Mouse (Mus musculus): ENCODE results near the gene March9. TPM values are rescaled to one million over a fixed set of nuclear protein-coding genes. Genes with fewer than 3 reads are reported as not detected.
A peak's percentile ranks its signal among the peaks of the same experiment; 100 is the strongest.

Gene March9
- polyA plus RNA-seq, 1 experiment from 2014 or later, result 1.2 TPM

GRCm38 (mm10) chr10:127056490-127056889, 3.5 kb downstream of the March9 start:
- H3K4me2 ChIP-seq (replicated peaks; ENCODE audit: low read depth, low read length), result no peak overlapping the region
- 79% methylated on average over 20 of the region's 20 CpGs for WGBS
- H3K9ac ChIP-seq (replicated peaks; ENCODE audit: low read length), result no peak overlapping the region
- H3K27me3 ChIP-seq (ENCODE audit: insufficient read depth, low read length), result peaks cover 13% of the 10 kb centered on the region
- peaks cover 15% of the 10 kb centered on the region for H3K4me1 ChIP-seq (ENCODE audit: insufficient read depth, low read length)
- no peak for ATAC-seq (ENCODE audit: low FRiP score, low TSS enrichment)
- H3K9me3 ChIP-seq (ENCODE audit: low read length), result no peaks in the 10 kb centered on the region
- no peak overlapping the region for H3K4me3 ChIP-seq (ENCODE audit: low read length)
- H3K36me3 ChIP-seq (ENCODE audit: insufficient read depth, low read length), result peaks cover 21% of the 10 kb centered on the region
- H3K27ac ChIP-seq (ENCODE audit: low read length), result no peak overlapping the region

- 86% methylated on average over 8 of the region's 8 CpGs for WGBS
- H3K27ac ChIP-seq (ENCODE audit: low read length), result no peak overlapping the region
- no peak overlapping the region for H3K9ac ChIP-seq (replicated peaks; ENCODE audit: low read length)
- no peaks in the 10 kb centered on the region for H3K9me3 ChIP-seq (ENCODE audit: low read length)
- peaks cover 12% of the 10 kb centered on the region for H3K4me1 ChIP-seq (ENCODE audit: insufficient read depth, low read length)
- peaks cover 19% of the 10 kb centered on the region for H3K27me3 ChIP-seq (ENCODE audit: insufficient read depth, low read length)
- peaks cover 21% of the 10 kb centered on the region for H3K36me3 ChIP-seq (ENCODE audit: insufficient read depth, low read length)
- no peak overlapping the region for H3K4me3 ChIP-seq (ENCODE audit: low read length)
- H3K4me2 ChIP-seq (replicated peaks; ENCODE audit: low read depth, low read length), result no peak overlapping the region
- ATAC-seq (ENCODE audit: low FRiP score, low TSS enrichment), result no peak
Observed at GRCm38 (mm10) chr10:127055406-127055805, 4.6 kb downstream of the March9 start.

GRCm38 (mm10) chr10:127054646-127055045, 5.3 kb downstream of the March9 start:
- WGBS, result 66% methylated on average over 4 of the region's 4 CpGs

GRCm38 (mm10) chr10:127050119-127050474, 9.9 kb downstream of the March9 start:
- H3K4me3 ChIP-seq (ENCODE audit: low read length), result no peak overlapping the region
- H3K4me1 ChIP-seq (ENCODE audit: insufficient read depth, low read length), result peaks cover 14% of the 10 kb centered on the region
- WGBS, result 20% methylated on average over 10 of the region's 10 CpGs
- no peak; the same call in 1 of the 2 replicates for ATAC-seq (ENCODE audit: low FRiP score, low TSS enrichment)
- peaks cover 6% of the 10 kb centered on the region; the same call in 1 of the 2 replicates for H3K36me3 ChIP-seq (ENCODE audit: insufficient read depth, low read length)
- H3K9me3 ChIP-seq (ENCODE audit: low read length), result no peaks in the 10 kb centered on the region
- H3K27me3 ChIP-seq (ENCODE audit: insufficient read depth, low read length), result peaks cover 47% of the 10 kb centered on the region
- no peak overlapping the region for H3K4me2 ChIP-seq (replicated peaks; ENCODE audit: low read depth, low read length)
- H3K27ac ChIP-seq (ENCODE audit: low read length), result no peak overlapping the region
- no peak overlapping the region for H3K9ac ChIP-seq (replicated peaks; ENCODE audit: low read length)

More at GRCm38 (mm10) chr10:127054646-127055045, 5.3 kb downstream of the March9 start:
- Histone ChIP-seq H3K4me1 (ENCODE audit: insufficient read depth, low read length) (peaks cover 11% of the 10 kb centered on the region), H3K36me3 (ENCODE audit: insufficient read depth, low read length) (peaks cover 21% of the 10 kb centered on the region), H3K4me2 (replicated peaks; ENCODE audit: low read depth, low read length) (no peak overlapping the region), H3K27me3 (ENCODE audit: insufficient read depth, low read length) (peaks cover 25% of the 10 kb centered on the region), H3K4me3 (ENCODE audit: low read length) (no peak overlapping the region), H3K9ac (replicated peaks; ENCODE audit: low read length) (no peak overlapping the region), H3K27ac (ENCODE audit: low read length) (no peak overlapping the region), H3K9me3 (ENCODE audit: low read length) (no peaks in the 10 kb centered on the region)
- ATAC-seq (ENCODE audit: low FRiP score, low TSS enrichment), result no peak

GRCm38 (mm10) chr10:127049395-127050118, 10.4 kb downstream of the March9 start:
- WGBS, result 2% methylated on average over 29 of the region's 29 CpGs
- Histone ChIP-seq H3K27ac (ENCODE audit: low read length) (no peak overlapping the region), H3K9me3 (ENCODE audit: low read length) (no peaks in the 10 kb centered on the region), H3K4me2 (replicated peaks; ENCODE audit: low read depth, low read length) (peak overlapping the region; percentile 41), H3K9ac (replicated peaks; ENCODE audit: low read length) (no peak overlapping the region), H3K4me3 (ENCODE audit: low read length) (peak overlapping the region; percentile 24), H3K27me3 (ENCODE audit: insufficient read depth, low read length) (peaks cover 47% of the 10 kb centered on the region), H3K4me1 (ENCODE audit: insufficient read depth, low read length) (peaks cover 14% of the 10 kb centered on the region), H3K36me3 (ENCODE audit: insufficient read depth, low read length) (peaks cover 12% of the 10 kb centered on the region)
- peak; percentile 21; the same call in 1 of the 2 replicates for ATAC-seq (ENCODE audit: low FRiP score, low TSS enrichment)

DNA sequence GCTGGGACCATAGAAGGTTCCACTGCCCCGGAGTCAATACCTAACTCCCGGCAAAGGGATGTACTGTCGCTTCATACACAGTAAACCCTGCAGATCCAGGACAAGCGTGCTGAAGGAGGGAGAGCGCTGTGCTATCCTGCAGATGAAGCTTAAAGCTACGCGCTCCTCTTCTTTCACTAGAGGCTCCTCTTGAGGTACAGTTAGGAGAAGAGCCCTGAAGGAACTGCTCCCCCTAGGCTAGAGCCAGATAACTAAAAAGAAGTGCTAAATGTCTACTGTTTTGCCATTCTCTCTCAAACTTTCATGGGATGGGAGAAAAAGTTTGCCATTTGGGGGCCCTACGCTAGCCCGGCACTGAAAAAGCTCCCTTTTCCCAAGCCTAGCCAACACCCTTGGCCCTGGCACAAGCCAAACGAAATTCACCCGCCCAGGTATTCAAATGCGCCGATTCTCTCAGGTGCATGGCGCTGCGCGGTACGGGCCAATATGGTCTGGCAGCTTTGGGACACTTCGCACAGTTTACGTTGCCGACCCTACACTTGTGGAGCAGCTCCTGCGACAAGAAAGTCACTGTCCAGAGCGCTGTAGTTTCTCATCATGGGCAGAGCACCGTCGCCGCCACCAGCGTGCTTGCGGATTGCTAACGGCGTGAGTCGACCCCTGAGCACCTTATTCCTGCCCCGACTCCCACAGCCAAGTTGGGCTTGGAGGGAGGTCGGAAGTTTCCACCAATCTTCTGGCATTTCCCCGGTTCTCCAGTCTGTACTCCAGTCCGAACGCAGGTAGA, 11.2 kb downstream of the March9 start:
- peak overlapping the region; percentile 43 for H3K9ac ChIP-seq (replicated peaks; ENCODE audit: low read length)
- WGBS, result 3% methylated on average over 35 of the region's 35 CpGs
- H3K4me2 ChIP-seq (replicated peaks; ENCODE audit: low read depth, low read length), result peak overlapping the region; percentile 41
- peak overlapping the region; percentile 24 for H3K4me3 ChIP-seq (ENCODE audit: low read length)
- ATAC-seq (ENCODE audit: low FRiP score, low TSS enrichment), result no peak
- peaks cover 14% of the 10 kb centered on the region for H3K4me1 ChIP-seq (ENCODE audit: insufficient read depth, low read length)
- H3K27ac ChIP-seq (ENCODE audit: low read length), result no peak overlapping the region
- H3K9me3 ChIP-seq (ENCODE audit: low read length), result no peaks in the 10 kb centered on the region
- H3K27me3 ChIP-seq (ENCODE audit: insufficient read depth, low read length), result peaks cover 47% of the 10 kb centered on the region
- peaks cover 12% of the 10 kb centered on the region for H3K36me3 ChIP-seq (ENCODE audit: insufficient read depth, low read length)

DNA sequence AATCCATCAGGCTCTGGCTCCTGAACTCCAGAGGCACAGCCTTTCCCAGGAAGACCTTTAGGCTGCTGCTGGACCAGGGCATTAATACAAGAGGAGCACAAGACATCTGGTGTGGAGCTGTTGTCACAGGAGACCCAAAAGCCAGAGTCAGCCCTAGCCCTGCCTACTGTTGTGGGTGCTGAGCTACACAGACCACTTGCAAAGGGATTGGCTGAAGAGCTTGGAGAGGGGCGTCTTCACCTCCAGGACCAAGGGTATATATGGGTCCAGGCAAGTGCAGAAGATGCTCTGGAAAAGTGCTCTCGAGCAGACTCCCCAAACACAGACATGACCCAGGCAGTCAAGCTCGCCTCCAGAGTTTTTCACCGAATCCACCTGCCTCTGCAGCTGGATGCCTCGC, 12.0 kb downstream of the March9 start, which contains the start of gene Cyp27b1:
TSS of gene Cyp27b1 (plus strand) at position 297 of the 400 bp plus-strand sequence.
- peak within 1 kb of the TSS; percentile 41 for H3K4me2 ChIP-seq (replicated peaks; ENCODE audit: low read depth, low read length)
- H3K36me3 ChIP-seq (ENCODE audit: insufficient read depth, low read length), result peaks cover 12% of the 10 kb centered on the region
- H3K27me3 ChIP-seq (ENCODE audit: insufficient read depth, low read length), result peaks cover 47% of the 10 kb centered on the region
- H3K4me3 ChIP-seq (ENCODE audit: low read length), result peak within 1 kb of the TSS; percentile 24
- no peak for ATAC-seq (ENCODE audit: low FRiP score, low TSS enrichment)
- no peaks in the 10 kb centered on the region for H3K9me3 ChIP-seq (ENCODE audit: low read length)
- H3K4me1 ChIP-seq (ENCODE audit: insufficient read depth, low read length), result peaks cover 16% of the 10 kb centered on the region
- 32% methylated on average over 5 of the region's 5 CpGs for WGBS
- peak within 1 kb of the TSS; percentile 43 for H3K9ac ChIP-seq (replicated peaks; ENCODE audit: low read length)
- no peak within 1 kb of the TSS for H3K27ac ChIP-seq (ENCODE audit: low read length)

GRCm38 (mm10) chr10:127043187-127043586, 16.8 kb downstream of the March9 start:
- ATAC-seq (ENCODE audit: low FRiP score, low TSS enrichment), result peak; percentile 66
- Histone ChIP-seq H3K9ac (replicated peaks; ENCODE audit: low read length) (no peak overlapping the region), H3K4me3 (ENCODE audit: low read length) (no peak overlapping the region), H3K27me3 (ENCODE audit: insufficient read depth, low read length) (peaks cover 11% of the 10 kb centered on the region), H3K4me1 (ENCODE audit: insufficient read depth, low read length) (peaks cover 11% of the 10 kb centered on the region), H3K4me2 (replicated peaks; ENCODE audit: low read depth, low read length) (no peak overlapping the region), H3K36me3 (ENCODE audit: insufficient read depth, low read length) (peaks cover 12% of the 10 kb centered on the region), H3K27ac (ENCODE audit: low read length) (peak overlapping the region; percentile 56), H3K9me3 (ENCODE audit: low read length) (no peaks in the 10 kb centered on the region)
- WGBS, result 52% methylated on average over 6 of the region's 6 CpGs

GRCm38 (mm10) chr10:127042468-127043115, 17.4 kb downstream of the March9 start:
- Histone ChIP-seq H3K4me1 (ENCODE audit: insufficient read depth, low read length) (peaks cover 11% of the 10 kb centered on the region), H3K4me3 (ENCODE audit: low read length) (peak overlapping the region; percentile 79), H3K36me3 (ENCODE audit: insufficient read depth, low read length) (peaks cover 12% of the 10 kb centered on the region), H3K27ac (ENCODE audit: low read length) (peak overlapping the region; percentile 56), H3K4me2 (replicated peaks; ENCODE audit: low read depth, low read length) (peak overlapping the region; percentile 99), H3K9me3 (ENCODE audit: low read length) (no peaks in the 10 kb centered on the region), H3K27me3 (ENCODE audit: insufficient read depth, low read length) (peaks cover 5% of the 10 kb centered on the region), H3K9ac (replicated peaks; ENCODE audit: low read length) (peak overlapping the region; percentile 73)
- ATAC-seq (ENCODE audit: low FRiP score, low TSS enrichment), result no peak
- 18% methylated on average over 5 of the region's 5 CpGs for WGBS
